Mouse (Mus musculus): Measurements from ENCODE around the gene Cited4. TPM values are rescaled to one million over a fixed set of nuclear protein-coding genes. Genes with fewer than 3 reads are reported as not detected.

Cited4 gene
- total RNA-seq, 2 experiments from 2014 or later: 4.6 to 7.5 TPM

DNA sequence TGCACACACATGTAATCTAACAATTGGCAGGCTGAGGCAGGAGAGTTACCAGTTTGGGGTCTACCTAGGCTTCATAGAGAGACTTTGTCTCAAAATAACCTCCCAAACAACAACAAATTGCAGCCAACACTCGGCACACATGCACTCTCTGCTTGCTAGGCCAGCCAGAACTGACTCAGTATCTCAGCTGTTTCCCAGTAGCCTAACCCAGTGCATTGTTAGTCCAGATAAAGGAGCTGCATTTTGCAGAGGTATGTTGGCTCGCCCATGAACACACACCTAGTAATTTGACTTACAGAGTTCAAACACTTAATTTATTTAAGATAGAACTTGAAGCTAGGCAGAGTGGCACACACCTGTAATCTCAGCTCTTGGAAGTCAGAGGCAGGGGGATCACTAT is 9.3 kb downstream of the Cited4 start:
- peak; percentile 37; the same call in 1 of the 2 replicates for ATAC-seq (replicated peaks; ENCODE audit: poor library complexity)

DNA sequence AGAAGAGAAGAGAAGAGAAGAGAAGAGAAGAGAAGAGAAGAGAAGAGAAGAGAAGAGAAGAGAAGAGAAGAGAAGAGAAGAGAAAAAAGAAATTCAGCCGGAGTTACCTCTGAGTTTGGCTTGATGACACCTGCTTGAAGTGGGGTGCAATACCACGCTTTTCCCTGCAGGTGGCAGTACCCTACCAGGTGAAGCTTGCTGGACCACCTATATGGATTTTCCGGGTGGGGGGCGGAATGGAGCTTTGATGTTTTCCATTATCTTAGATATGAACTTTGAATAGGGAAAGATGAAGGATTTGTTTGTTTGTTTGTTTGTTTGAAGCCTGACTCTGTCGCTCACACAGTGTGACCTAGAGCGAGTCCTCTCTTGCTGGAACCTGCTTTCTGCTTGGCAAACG is 14.6 kb downstream of the Cited4 start:
- ATAC-seq (replicated peaks; ENCODE audit: poor library complexity): peak; percentile 51; the same call in 1 of the 2 replicates

DNA sequence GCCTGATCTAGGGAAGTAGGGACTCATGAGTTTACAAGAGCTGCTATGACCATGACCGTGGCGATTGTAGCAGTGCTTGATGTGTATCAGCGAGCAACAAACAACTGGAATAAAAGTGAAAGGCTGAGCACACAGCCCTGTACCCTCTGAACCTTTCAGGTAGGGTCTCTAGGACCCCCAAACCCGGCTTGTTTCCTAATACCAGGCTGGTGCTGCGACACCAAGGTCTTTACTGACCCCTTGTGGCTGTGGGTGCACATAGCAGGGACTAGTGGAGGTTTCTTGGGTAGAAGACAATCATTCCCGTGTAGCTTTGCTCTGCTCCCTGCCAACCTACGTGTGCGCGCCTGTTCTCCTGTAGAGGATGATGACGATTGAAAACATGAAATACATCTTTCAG is 15.8 kb downstream of the Cited4 start:
- peak; percentile 80 for ATAC-seq (replicated peaks; ENCODE audit: poor library complexity)

DNA sequence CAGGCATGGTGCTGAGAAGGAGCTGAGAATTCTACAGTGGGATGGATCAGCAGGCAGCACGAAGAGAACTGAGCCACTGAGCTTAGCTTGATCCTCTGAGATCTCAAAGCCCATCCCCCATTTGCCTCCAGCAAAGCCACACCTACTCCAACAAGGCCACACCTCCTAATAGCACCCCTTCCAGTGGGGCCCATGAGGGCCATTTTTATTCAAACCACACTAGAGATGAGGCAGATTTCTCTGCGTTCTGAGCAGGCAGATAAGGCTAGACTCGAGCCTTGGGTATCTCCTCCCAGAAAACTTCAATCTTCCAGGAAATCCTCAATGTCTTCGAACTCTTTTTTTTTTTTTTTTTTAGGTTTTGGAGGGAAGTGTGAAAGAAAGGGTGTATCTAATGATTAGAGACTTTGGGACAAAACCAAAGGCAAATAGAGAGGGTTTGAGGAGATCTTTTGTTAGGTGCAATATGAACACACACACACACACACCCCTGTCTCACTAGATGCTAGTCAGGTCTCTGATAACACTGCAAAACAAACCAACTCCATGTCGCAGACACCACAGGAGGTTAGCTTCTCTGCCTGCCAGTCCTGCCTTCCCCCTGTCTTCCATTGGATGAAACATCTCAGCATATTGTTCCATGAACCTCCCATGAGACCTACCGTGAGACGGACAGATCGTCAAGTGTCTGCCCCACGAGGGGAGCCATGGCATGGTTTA is 17.1 kb downstream of the Cited4 start:
- ATAC-seq (replicated peaks; ENCODE audit: poor library complexity): no peak

DNA sequence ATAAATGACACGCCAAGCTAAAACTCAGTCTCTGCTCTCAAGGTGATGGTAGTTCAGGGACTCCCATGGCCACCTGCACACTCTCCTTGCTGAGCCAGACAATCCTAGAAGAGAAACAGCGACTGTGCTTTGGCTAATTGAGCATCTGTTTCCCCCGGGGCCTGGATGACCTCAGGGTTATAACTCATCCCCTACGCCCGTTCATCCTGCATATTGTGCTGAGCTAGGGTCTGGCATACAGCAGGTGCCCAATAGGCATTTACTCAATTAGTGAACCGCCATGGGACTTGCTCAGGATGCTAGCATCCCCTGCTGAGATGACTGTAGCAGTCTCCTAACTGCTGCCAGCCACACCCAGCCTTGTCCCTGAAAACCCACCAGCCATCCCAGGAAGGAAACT is 20.9 kb downstream of the Cited4 start:
- no peak for ATAC-seq (replicated peaks; ENCODE audit: poor library complexity)

DNA sequence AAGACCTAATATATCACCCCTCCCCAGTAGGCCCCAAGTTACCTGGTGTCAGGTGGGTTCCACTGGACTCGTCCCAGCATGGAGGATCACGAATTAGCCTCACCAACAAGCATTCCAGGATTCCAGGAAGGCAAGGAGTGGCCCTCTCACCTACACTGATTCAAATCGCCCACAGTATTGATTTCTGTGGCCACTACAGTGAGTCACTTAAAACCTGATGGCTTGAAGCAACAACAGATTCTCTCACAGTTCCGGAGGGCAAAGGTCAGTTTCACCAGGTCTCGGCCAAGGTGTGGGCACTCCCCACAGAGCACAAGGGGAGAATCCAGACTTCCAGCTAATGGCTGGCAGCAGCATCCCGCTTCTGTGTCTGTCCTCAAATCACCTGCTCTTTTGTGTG is 22.9 kb downstream of the Cited4 start:
- ATAC-seq (replicated peaks; ENCODE audit: poor library complexity): no peak

DNA sequence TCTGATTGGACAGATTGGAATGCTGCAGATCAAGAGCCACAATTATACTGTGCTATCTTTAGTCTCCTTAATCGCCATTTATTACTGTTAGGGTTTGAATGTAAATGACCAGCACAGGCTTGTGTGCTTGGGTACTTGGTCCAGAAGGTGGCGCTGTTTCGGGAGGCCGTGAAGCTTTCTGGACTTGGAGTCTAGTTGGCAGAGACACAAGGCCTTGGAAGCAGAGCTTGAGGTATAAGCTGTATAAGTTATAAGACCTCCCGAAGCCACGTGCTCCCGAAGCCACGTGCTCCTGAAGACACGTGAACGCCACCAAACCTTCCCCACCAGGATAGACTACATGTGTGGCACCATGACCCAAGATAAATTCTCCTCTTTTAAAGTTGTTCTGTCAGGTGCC is 26.3 kb downstream of the Cited4 start:
- peak; percentile 55 for ATAC-seq (replicated peaks; ENCODE audit: poor library complexity)

DNA sequence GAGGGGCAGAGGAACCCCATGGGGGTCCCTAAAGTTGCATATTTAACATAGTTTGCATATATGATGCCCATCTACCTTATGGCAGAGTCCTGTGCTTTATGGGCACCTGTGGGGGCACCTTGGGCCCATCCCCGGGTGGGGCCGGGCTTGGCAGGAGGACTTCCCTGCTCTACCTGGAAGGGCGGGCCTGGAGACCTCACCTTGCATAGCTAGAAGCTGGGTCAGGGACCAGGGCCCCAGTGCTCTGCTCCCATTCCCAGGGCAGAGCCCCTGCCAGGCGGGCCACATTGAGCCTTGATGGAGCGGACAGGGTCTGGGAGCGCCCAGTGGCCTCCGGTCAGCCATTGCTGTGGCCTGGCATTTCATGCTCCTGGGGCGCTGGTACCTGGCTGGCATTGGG is 31.0 kb downstream of the Cited4 start:
- ATAC-seq (replicated peaks; ENCODE audit: poor library complexity): no peak

DNA sequence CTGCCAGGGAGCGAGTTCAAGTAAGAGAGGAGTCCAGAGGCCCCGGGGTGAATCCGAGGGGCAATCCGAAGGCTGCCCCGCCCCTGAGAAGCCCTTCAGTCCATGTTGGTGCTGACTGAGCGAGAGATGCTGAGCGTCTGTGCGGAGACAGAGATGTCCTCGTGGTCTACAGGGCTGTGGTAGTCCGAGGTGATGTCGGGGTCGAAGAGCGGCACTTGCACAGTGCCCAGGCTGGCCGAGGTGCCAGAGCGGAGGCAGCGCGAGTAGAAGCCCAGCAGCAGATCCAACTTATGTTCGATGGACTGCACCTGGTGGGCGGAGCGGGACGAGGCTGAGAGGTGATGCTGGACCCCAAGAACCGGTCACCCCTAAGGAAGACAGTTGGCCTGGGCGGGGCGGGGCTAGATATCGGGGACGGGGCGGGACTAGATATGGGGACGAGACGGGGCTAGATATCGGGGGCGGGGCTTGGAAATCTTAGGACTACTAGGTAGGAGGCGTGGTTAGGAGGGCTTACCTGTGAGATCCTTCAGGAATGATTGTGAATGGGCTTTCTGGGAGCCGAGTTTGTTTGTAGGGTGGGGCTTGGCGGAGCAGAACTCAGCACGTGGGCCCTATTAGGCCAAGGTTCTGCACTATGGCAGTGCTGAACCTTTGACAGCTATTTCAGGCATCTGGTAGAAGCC is 31.6 kb downstream of the Cited4 start:
- ATAC-seq (replicated peaks; ENCODE audit: poor library complexity): peak; percentile 40; the same call in 1 of the 2 replicates

DNA sequence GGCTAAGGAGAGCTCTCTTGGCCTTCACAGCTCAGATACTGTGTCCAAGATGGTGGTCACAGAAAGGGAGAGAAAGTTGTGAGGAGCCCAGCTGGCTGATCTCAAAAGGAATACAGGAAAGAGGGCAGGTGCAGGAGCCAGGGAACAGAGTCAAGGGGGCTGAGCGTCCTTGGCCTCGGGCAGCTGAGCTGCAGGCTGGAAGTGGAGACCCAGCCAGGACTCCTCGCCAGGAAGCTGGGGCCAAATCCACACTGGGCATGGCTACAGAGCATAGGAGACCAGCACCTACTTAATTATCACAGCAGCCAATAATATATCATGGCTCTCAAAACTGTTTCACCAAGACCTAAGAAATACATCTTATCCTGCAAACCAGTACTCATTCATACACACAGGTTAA is 34.8 kb downstream of the Cited4 start:
- ATAC-seq (replicated peaks; ENCODE audit: poor library complexity): no peak

DNA sequence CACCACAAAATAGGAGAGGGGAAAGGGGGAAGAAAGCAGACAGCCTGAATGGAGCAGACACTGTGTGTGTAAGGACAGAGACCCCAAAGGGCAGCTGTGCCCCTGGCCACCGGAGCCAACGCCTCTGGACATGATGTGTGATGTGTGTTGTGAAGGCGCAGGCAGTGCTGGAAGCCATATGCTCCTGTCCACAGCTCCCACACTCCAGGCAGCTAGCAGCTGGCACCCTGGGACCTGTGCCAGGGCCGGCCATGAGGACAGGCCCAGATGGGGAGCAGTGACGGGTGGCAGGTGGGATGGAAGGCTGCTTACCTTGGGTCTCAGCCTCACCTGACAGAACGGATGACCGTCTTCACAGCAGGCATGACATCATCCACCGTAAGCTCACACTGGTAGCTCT is 35.7 kb downstream of the Cited4 start:
- ATAC-seq (replicated peaks; ENCODE audit: poor library complexity): no peak

DNA sequence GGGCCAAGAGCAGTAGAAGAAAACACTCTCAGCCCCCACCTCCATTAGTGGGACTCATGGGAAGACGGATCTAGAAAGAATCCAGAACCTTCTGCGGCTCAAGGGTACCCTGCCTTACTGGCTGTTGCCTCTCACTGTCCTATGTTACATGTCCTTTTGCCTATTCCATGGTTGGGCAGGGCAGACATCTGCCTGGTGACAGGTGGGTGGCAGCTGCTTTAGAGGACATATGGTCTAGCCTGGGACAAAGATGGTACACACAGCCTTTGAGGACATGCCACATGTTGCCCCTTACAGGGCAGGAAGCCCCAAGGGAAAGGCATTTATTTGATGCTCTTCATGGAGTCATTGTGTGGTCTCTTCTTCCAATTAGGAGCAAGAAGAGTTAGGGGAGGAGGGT is 36.1 kb downstream of the Cited4 start:
- no peak for ATAC-seq (replicated peaks; ENCODE audit: poor library complexity)

DNA sequence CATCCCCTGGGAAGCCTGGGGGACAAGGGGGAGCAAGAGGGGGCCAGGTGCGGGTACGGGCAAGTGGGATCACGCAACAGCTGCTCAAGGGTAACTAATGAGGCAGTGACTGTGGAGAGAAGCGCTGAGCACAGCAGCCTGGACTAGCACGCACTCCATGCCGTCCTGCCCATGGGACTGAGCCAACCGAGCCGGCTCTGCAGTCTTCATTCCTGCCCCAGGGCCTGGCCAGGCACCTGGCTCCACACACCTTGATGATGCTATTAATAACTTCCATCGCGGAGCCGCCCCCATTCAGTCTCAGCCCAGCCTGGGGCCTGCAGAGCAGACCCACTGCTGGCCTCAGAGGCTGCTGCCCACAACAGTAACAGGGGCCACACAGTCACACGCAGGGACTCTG is 45.9 kb downstream of the Cited4 start:
- ATAC-seq (replicated peaks; ENCODE audit: poor library complexity): no peak

DNA sequence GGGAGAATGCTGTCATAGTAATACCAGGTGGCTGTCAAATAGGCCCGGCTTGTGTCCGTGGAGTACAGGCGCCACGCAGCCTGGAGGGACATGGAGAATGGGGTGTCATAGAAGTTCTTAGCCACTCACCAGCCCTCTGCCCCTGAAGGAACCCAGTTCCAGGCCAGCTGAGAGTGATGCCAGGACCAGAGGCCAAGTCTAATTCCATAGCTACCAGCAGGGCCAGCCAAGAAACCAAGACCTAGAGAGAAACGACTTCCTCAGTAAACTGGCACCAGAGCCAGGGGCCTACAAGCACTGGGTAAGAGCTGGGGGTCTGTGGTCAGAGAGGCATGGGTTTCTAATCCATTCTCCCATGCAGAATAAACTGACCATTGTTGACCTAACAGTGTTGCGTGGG is 46.6 kb downstream of the Cited4 start:
- ATAC-seq (replicated peaks; ENCODE audit: poor library complexity): no peak

DNA sequence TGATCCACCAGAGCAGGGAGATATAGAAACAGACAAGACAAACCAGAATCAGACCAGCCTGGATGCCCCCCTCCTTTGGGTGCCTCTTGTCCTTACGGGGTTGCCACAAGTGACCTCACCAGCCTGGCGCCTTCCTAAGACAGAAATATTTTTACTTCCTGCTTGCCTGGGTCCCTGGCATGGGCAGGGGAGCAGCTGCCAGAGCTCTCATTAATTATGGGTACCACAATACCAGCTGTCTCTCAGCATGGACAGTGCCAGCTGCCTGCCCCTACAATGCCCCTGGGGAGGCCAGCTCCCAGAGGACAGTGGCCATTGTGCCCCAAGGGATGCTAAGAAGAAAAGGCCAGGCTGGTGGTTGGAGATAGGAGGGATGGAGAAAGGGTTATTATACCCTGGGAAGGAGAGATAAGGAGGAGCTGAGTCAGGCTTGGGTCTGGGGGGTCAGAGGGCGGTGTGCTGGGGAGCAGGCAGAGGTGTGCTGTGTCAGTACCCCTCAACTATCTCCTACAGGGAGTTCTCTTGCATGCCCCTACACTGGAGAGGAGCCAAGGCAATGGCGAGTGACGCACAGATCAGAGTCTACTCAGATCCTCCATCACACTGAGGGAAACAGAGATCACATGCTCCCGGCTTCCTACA is 47.6 kb downstream of the Cited4 start:
- no peak for ATAC-seq (replicated peaks; ENCODE audit: poor library complexity)

DNA sequence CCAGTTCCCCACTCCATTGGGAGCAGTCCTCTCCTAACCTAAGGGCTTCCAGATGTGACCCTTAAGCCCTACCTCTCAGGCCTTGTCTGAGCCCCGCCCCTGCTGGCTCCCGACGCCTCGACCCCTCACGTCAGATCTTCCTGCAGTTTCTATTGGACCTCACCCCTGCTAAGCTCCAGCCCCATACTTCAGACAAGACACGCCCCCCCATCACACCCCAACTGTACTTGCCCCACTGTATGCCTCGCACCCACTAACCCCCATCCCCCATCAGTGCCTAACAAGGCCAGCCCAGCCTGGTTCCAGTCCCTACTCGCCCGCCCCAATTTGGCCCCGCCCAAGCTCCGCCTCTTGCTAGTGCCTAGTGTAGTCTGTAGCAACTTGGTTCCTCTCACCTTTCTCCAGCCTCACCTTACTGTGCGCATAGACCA is 49.8 kb downstream of the Cited4 start:
- ATAC-seq (replicated peaks; ENCODE audit: poor library complexity): peak; percentile 63

DNA sequence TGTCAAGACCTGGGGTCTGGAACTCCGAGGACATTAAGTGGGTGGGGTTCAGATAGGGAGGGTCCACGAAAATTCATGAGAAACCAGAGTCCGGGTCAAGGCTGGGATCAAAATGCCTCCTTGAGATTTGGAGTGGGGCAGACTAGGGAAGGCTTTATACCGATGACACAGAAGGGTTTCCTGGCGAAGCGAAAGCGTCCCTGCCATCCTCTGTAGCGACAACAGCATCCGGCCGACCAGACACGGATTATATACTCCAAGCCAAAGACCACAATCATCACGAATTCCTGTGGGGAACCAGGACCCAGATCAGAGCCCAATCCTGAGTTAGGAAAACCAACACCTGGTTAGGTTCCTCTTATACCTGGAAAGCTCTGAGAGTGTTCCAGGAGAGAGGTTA is 50.4 kb downstream of the Cited4 start:
- ATAC-seq (replicated peaks; ENCODE audit: poor library complexity): peak; percentile 4; the same call in 1 of the 2 replicates

Other genes with a start within 250 kb of the Cited4 start
- gene Slfnl1, start 134.3 kb upstream of the Cited4 start, total RNA-seq (2015): not detected in 2 replicates
- not detected in 2 replicates for gene Slfnl1, start 134.3 kb upstream of the Cited4 start, total RNA-seq (2017)
- gene Ctps, start 96.3 kb upstream of the Cited4 start, total RNA-seq (2015): 42.0 and 45.9 TPM in 2 replicates
- gene Ctps, start 96.3 kb upstream of the Cited4 start, total RNA-seq (2017): 49.9 and 60.3 TPM in 2 replicates
- not detected in 2 replicates for gene Gm8439, start 77.8 kb upstream of the Cited4 start, total RNA-seq (2015)
- gene Gm8439, start 77.8 kb upstream of the Cited4 start, total RNA-seq (2017): not detected in 2 replicates
- gene Kcnq4, start 82.0 kb downstream of the Cited4 start, total RNA-seq (2015): not detected in 2 replicates
- not detected in 2 replicates for gene Kcnq4, start 82.0 kb downstream of the Cited4 start, total RNA-seq (2017)
- gene Nfyc, start 165.0 kb downstream of the Cited4 start, total RNA-seq (2015): 60.6 and 69.9 TPM in 2 replicates
- gene Nfyc, start 165.0 kb downstream of the Cited4 start, total RNA-seq (2017): 40.8 and 41.5 TPM in 2 replicates
- 0.02 and 0.07 TPM in 2 replicates for gene Rims3, start 188.2 kb downstream of the Cited4 start, total RNA-seq (2015)
- 0.14 TPM in 1 of 2 replicates, not detected in the other for gene Rims3, start 188.2 kb downstream of the Cited4 start, total RNA-seq (2017)